Mouse (Mus musculus) right cerebral cortex, postnatal 25 days (tissue): ENCODE measurements around the gene 4930470P17Rik.

Experiments
- DNase-seq: peaks from one replicate; pipeline ENCODE4 v3.0.0; 2022

Gene 4930470P17Rik

GRCm38 (mm10) chr2:170577502-170577901 lies 24.3 kb downstream of the 4930470P17Rik start:
- DNase-seq = no peak

- DNase-seq = no peak
These were observed 25.7 kb downstream of the 4930470P17Rik start for GRCm38 (mm10) chr2:170576077-170576476.

- no peak for DNase-seq
These were observed 36.8 kb downstream of the 4930470P17Rik start for GRCm38 (mm10) chr2:170564995-170565394.

GRCm38 (mm10) chr2:170563956-170564855 lies 37.6 kb downstream of the 4930470P17Rik start:
- no peak for DNase-seq

GRCm38 (mm10) chr2:170552088-170552487 lies 49.7 kb downstream of the 4930470P17Rik start:
- DNase-seq = no peak

- no peak for DNase-seq
These were observed 51.6 kb downstream of the 4930470P17Rik start for GRCm38 (mm10) chr2:170550240-170550639.

GRCm38 (mm10) chr2:170549146-170549545 lies 52.7 kb downstream of the 4930470P17Rik start:
- no peak for DNase-seq

- no peak for DNase-seq
These were observed 53.8 kb downstream of the 4930470P17Rik start for GRCm38 (mm10) chr2:170548046-170548445.

GRCm38 (mm10) chr2:170547526-170547925 lies 54.3 kb downstream of the 4930470P17Rik start:
- DNase-seq = no peak

- no peak for DNase-seq
These were observed 56.1 kb downstream of the 4930470P17Rik start for GRCm38 (mm10) chr2:170545745-170546144.

GRCm38 (mm10) chr2:170544950-170545349 lies 56.9 kb downstream of the 4930470P17Rik start:
- DNase-seq = no peak

- DNase-seq = no peak
These were observed 57.7 kb downstream of the 4930470P17Rik start for GRCm38 (mm10) chr2:170544159-170544558.

- DNase-seq = no peak
These were observed 58.2 kb downstream of the 4930470P17Rik start for GRCm38 (mm10) chr2:170543625-170544024.

GRCm38 (mm10) chr2:170539211-170539610 lies 62.6 kb downstream of the 4930470P17Rik start:
- DNase-seq = peak; percentile 54

- DNase-seq = no peak
These were observed 66.0 kb downstream of the 4930470P17Rik start for GRCm38 (mm10) chr2:170535841-170536240.

GRCm38 (mm10) chr2:170534803-170535174 lies 67.0 kb downstream of the 4930470P17Rik start:
- DNase-seq = no peak

GRCm38 (mm10) chr2:170534116-170534802 lies 67.6 kb downstream of the 4930470P17Rik start:
- no peak for DNase-seq

- no peak for DNase-seq
These were observed 71.6 kb downstream of the 4930470P17Rik start for GRCm38 (mm10) chr2:170530256-170530655.

GRCm38 (mm10) chr2:170529766-170530165 lies 72.1 kb downstream of the 4930470P17Rik start:
- no peak for DNase-seq
